Mouse (Mus musculus): ENCODE results near the gene Ldlrad3. TPM values are rescaled to one million over a fixed set of nuclear protein-coding genes. Genes with fewer than 3 reads are reported as not detected.

Gene Ldlrad3
- total and polyA plus RNA-seq, 3 experiments = 3.5 to 6.1 TPM; not detected in 1

DNA sequence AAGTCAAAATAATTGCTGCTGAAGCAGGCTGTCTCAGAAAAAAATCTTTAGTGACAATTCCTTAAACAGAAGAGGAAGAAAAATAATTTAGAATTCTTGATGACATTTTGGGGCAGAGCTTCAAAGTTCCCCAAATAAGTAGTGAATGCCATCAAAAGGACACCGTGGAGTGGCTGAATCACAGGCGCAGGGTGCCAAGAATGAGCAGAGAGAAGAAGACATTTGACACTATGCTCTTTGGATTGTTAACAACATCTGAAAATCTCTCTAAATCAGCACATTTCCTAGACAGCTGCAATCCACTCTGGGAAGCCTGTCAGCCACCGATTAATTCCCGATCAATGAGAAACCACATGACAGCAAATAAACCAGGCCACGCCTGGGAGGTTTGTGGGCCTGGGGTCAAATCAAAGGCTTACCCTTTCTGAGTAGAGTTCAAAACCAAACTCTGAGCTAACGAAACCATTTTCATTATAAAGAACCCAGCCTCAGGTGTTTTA, 176.4 kb downstream of the Ldlrad3 start:
- Histone ChIP-seq H3K4me1 (ENCODE audit: control insufficient read depth in 1 of 2, insufficient read depth in 2 of 2, low read length in 2 of 2) (no peaks in the 10 kb centered on the region; a peak in 1 of 4 replicates), H3K79me2 (ENCODE audit: control insufficient read depth, insufficient read depth, low read length, poor library complexity) (no peaks in the 10 kb centered on the region), H3K27me3 (ENCODE audit: control insufficient read depth in 1 of 2, insufficient read depth in 2 of 2, low read length in 2 of 2) (no peaks in the 10 kb centered on the region), H3K9ac (ENCODE audit: control insufficient read depth, low read depth, low read length, poor library complexity, severe bottlenecking) (no peak overlapping the region), H3K4me3 (ENCODE audit: control insufficient read depth in 1 of 2, insufficient read depth in 1 of 2, low read depth in 2 of 2, low read length in 2 of 2) (no peak overlapping the region), H3K36me3 (ENCODE audit: control insufficient read depth in 1 of 2, insufficient read depth in 2 of 2, low read length in 2 of 2) (no peaks in the 10 kb centered on the region), H3K9me3 (replicated peaks; ENCODE audit: insufficient read depth, low read length) (no peaks in the 10 kb centered on the region), H3K27ac (ENCODE audit: control insufficient read depth, low read depth, low read length) (no peak overlapping the region)
- no peak for DNase-seq (ENCODE audit: low read depth, low spot score)
- no peak for TF ChIP-seq UBTF (IDR thresholded peaks at IDR 0.05; ENCODE audit: borderline replicate concordance, insufficient read depth, low read depth, low read length)
- no peak for TF ChIP-seq BHLHE40 (IDR thresholded peaks at IDR 0.05; ENCODE audit: borderline replicate concordance, low read depth, low read length)
- TF ChIP-seq SIN3A (IDR thresholded peaks at IDR 0.05; ENCODE audit: low read length) = no peak
- TF ChIP-seq POLR2AphosphoS2 (IDR thresholded peaks at IDR 0.05; ENCODE audit: low read length) = no peak
- TF ChIP-seq GABPA (IDR thresholded peaks at IDR 0.05; ENCODE audit: low read depth, low read length) = no peak
- no peak for TF ChIP-seq HCFC1 (IDR thresholded peaks at IDR 0.05; ENCODE audit: low read depth, low read length)
- TF ChIP-seq ZKSCAN1 (IDR thresholded peaks at IDR 0.05; ENCODE audit: low read depth, low read length) = no peak
- no peak for TF ChIP-seq TAL1 (IDR thresholded peaks at IDR 0.05; ENCODE audit: low read length)
- TF ChIP-seq MAX (IDR thresholded peaks at IDR 0.05; ENCODE audit: low read length) = no peak
- no peak for TF ChIP-seq ETS1 (IDR thresholded peaks at IDR 0.05; ENCODE audit: low read depth, low read length)
- no peak for TF ChIP-seq RCOR1 (IDR thresholded peaks at IDR 0.05; ENCODE audit: low read depth, low read length)

- peaks cover 0 to 14% of the 10 kb centered on the region in 2 experiments; a peak in 3 of 4 replicates for H3K4me1 ChIP-seq (ENCODE audit: control insufficient read depth in 1 of 2, insufficient read depth in 2 of 2, low read length in 2 of 2)
- no peak overlapping the region for H3K27ac ChIP-seq (ENCODE audit: control insufficient read depth, low read depth, low read length)
- TF ChIP-seq ZKSCAN1 (IDR thresholded peaks at IDR 0.05; ENCODE audit: low read depth, low read length) (no peak), GABPA (IDR thresholded peaks at IDR 0.05; ENCODE audit: low read depth, low read length) (no peak), USF2 (IDR thresholded peaks at IDR 0.05; ENCODE audit: borderline replicate concordance in 1 of 2, insufficient read depth in 1 of 2, low read depth in 1 of 2, low read length in 2 of 2) (no peak), TAL1 (IDR thresholded peaks at IDR 0.05; ENCODE audit: low read length) (no peak), MYC (IDR thresholded peaks at IDR 0.05; ENCODE audit: low read depth, low read length) (no peak), CHD2 (IDR thresholded peaks at IDR 0.05; ENCODE audit: low read length) (no peak), JUND (IDR thresholded peaks at IDR 0.05; ENCODE audit: low read depth, low read length) (no peak), MEF2A (IDR thresholded peaks at IDR 0.05; ENCODE audit: extremely low read depth, insufficient replicate concordance, low read depth, low read length, poor library complexity, severe bottlenecking) (no peak), NELFE (IDR thresholded peaks at IDR 0.05; ENCODE audit: low read depth, low read length) (no peak), USF1 (IDR thresholded peaks at IDR 0.05; ENCODE audit: low read depth, low read length) (no peak)
- H3K27me3 ChIP-seq (ENCODE audit: control insufficient read depth in 1 of 2, insufficient read depth in 2 of 2, low read length in 2 of 2) = no peaks in the 10 kb centered on the region
- peaks cover 0 to 8% of the 10 kb centered on the region in 2 experiments; a peak in 2 of 4 replicates for H3K36me3 ChIP-seq (ENCODE audit: control insufficient read depth in 1 of 2, insufficient read depth in 2 of 2, low read length in 2 of 2)
- H3K9me3 ChIP-seq (replicated peaks; ENCODE audit: insufficient read depth, low read length) = no peaks in the 10 kb centered on the region
- H3K4me3 ChIP-seq (ENCODE audit: control insufficient read depth in 1 of 2, insufficient read depth in 1 of 2, low read depth in 2 of 2, low read length in 2 of 2) = no peak overlapping the region
- H3K79me2 ChIP-seq (ENCODE audit: control insufficient read depth, insufficient read depth, low read length, poor library complexity) = no peaks in the 10 kb centered on the region
- no peak overlapping the region for H3K9ac ChIP-seq (ENCODE audit: control insufficient read depth, low read depth, low read length, poor library complexity, severe bottlenecking)
- no peak for DNase-seq (ENCODE audit: low read depth, low spot score)
Measured at GRCm38 (mm10) chr2:102006143-102006542, 180.0 kb downstream of the Ldlrad3 start.
